Mouse (Mus musculus) heart, embryonic 14.5 days (tissue): Measurements from ENCODE around the gene Tac4. TPM values are rescaled to one million over a fixed set of nuclear protein-coding genes. Genes with fewer than 3 reads are reported as not detected.
A peak's percentile ranks its signal among the peaks of the same experiment; 100 is the strongest.

ENCODE experiments used
- ATAC-seq: fragments of 200-750 bp; cut with Nextera tagmentation; 2 replicates; pipeline ENCODE4 v1.8.0; 2017; ENCODE audit warnings: low read depth, moderate TSS enrichment; ENCODE audit not compliant: insufficient number of reproducible peaks, insufficient read depth, low FRiP score
- H3K27ac ChIP-seq, 2 experiments: fragments of 200-500 bp in 1 of 2; fragments of 300-500 bp in 1 of 2; sonication (generic) in 1 of 2; replicated peaks in 1 of 2; 2 replicates each; pipeline ENCODE4 v1.5.1; 2012 to 2014; ENCODE audit warnings: low read depth in 2 of 2, low read length in 2 of 2, control low read depth in 1 of 2, mild to moderate bottlenecking in 1 of 2, mixed read lengths in 1 of 2; ENCODE audit not compliant: control insufficient read depth in 1 of 2, insufficient read depth in 1 of 2
- H3K27me3 ChIP-seq: fragments of 300-500 bp; sonication (generic); 2 replicates; pipeline ENCODE4 v1.6.1; 2014; ENCODE audit warnings: mild to moderate bottlenecking, low read length, control low read depth; ENCODE audit not compliant: control insufficient read depth, insufficient read depth
- H3K36me3 ChIP-seq: fragments of 300-500 bp; sonication (generic); 2 replicates; pipeline ENCODE4 v1.6.1; 2014; ENCODE audit warnings: mild to moderate bottlenecking, control low read depth, low read length, mixed read lengths; ENCODE audit not compliant: control insufficient read depth, insufficient read depth
- H3K4me1 ChIP-seq, 2 experiments: fragments of 200-500 bp in 1 of 2; fragments of 300-500 bp in 1 of 2; sonication (generic) in 1 of 2; 2 replicates each; pipeline ENCODE4 v1.6.1; 2012 to 2014; ENCODE audit warnings: low read length in 2 of 2, control low read depth in 1 of 2, mixed read lengths in 1 of 2; ENCODE audit not compliant: control insufficient read depth in 2 of 2, insufficient read depth in 2 of 2
- H3K4me2 ChIP-seq: fragments of 300-500 bp; sonication (generic); 2 replicates; pipeline ENCODE4 v1.6.1; 2014; ENCODE audit warnings: mild to moderate bottlenecking, low read length
- H3K4me3 ChIP-seq, 2 experiments: fragments of 200-500 bp in 1 of 2; fragments of 300-500 bp in 1 of 2; sonication (generic) in 1 of 2; 2 replicates each; pipeline ENCODE4 v1.5.1; 2012 to 2014; ENCODE audit warnings: low read length in 2 of 2, mild to moderate bottlenecking in 2 of 2, control low read depth in 1 of 2, low read depth in 1 of 2, moderate library complexity in 1 of 2; ENCODE audit not compliant: control insufficient read depth in 1 of 2, insufficient read depth in 1 of 2
- H3K9ac ChIP-seq: fragments of 300-500 bp; sonication (generic); 2 replicates; pipeline ENCODE4 v1.6.1; 2014; ENCODE audit warnings: mild to moderate bottlenecking, low read length
- H3K9me3 ChIP-seq: fragments of 300-500 bp; sonication (generic); 2 replicates; pipeline ENCODE4 v1.6.1; 2016; ENCODE audit warnings: low read length, control low read depth; ENCODE audit not compliant: control insufficient read depth
- WGBS: fragments of 180-500 bp; shearing (Covaris S2); extraction: QIAGEN DNeasy Blood & Tissue Kit; methylation state at CpG from one replicate; pipeline ENCODE4 v1.1.7; 2014; 5-methylcytosine and 5-hydroxymethylcytosine counted together
- polyA plus RNA-seq: library from polyadenylated mRNA; unstranded; fragments of >200 nt; fragmentation: Nextera tagmentation; extraction: Ambion mirVana; gene quantifications from 2 replicates; pipeline ENCODE4 v1.2.1, GENCODE M21; 2014

The Tac4 gene
- polyA plus RNA-seq, 1 experiment from 2014 or later = not detected

DNA sequence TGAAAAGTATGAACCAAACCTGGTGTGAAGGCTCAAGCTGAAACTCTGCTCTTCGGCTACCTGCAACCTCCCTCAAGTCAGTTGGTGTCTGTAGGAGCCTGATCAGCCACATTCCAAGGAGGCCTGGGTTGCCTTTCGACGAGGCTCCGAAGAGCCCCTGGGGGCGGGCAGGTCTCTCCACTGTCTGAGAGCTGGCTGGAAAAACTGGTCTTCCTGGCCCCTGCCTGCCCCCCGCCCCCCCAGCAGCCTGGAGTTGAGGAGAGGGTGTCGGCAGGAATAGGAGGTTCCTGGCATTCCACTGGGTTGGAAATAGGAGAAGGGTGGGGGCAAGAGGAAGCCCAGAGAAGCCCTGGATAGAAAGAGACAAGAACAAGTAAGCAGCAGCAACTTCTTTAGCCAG, 35.9 kb upstream of the Tac4 start:
- ATAC-seq = no peak
- Histone ChIP-seq H3K27ac (no peak overlapping the region), H3K36me3 (no peaks in the 10 kb centered on the region), H3K4me2 (no peak overlapping the region), H3K27me3 (peaks cover 48% of the 10 kb centered on the region), H3K4me3 (no peak overlapping the region), H3K4me1 (peaks cover 0 to 8% of the 10 kb centered on the region in 2 experiments; a peak in 3 of 4 replicates), H3K9me3 (no peaks in the 10 kb centered on the region), H3K9ac (no peak overlapping the region)
- 12% methylated on average over 7 of the region's 7 CpGs for WGBS

DNA sequence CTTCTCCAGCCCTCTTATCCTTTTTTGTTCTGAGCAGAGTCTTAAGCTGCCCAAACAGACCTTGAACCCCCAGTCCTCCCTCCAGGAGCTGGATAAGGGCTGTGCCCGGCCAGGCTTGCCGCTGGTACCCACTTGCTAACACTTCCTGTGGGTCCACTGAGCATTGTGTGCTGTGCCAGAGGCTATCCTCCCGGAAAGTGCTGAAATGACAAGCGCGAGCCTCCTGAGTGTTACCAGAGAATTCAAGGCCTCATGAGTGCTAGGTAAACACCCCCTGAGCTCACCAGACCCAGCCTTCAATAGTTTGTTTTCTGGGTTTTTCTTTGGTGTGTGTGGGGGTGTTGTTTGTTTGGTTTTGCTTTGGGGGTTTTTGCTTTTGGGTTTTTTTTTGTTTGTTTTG, 33.9 kb upstream of the Tac4 start:
- no peak for ATAC-seq
- peaks cover 34% of the 10 kb centered on the region for H3K27me3 ChIP-seq
- H3K9me3 ChIP-seq = no peaks in the 10 kb centered on the region
- WGBS = 27% methylated on average over 5 of the region's 5 CpGs
- H3K4me2 ChIP-seq = no peak overlapping the region
- H3K4me3 ChIP-seq = no peak overlapping the region
- no peak overlapping the region for H3K27ac ChIP-seq
- H3K36me3 ChIP-seq = no peaks in the 10 kb centered on the region
- no peak overlapping the region for H3K9ac ChIP-seq
- peaks cover 4 to 12% of the 10 kb centered on the region in 2 experiments; a peak in 3 of 4 replicates for H3K4me1 ChIP-seq

DNA sequence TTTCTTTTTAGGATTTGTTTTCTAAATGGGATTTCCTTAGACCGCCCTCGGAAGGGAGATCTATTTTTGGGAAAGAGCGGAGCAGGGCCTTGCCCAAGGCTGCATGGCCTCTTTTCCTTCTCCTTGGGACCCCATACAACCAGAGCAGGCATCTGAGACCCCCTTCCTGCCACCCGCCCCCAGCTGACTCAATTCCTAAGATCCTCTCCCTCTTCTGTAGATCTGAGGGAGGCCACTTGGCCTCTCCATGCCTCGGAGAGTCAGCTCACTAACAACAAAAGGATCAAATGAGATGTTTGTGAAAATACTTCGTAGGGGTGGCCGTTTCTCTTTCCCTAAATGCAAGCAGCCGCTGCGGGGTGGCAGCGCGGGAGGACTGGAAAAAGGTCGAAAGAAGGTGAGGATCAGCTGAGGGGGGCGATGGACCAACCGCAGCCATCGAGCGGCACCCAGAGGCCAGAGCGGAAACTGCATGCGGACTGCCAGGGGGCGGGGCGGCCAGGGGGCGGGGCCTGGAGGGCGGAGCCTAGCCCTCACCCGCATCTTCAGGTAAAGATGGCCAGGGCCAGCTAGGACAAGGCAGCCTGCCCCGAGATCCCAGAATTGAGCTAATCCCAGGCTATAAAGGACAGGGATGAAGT, 29.5 kb upstream of the Tac4 start:
- peaks cover 5% of the 10 kb centered on the region for H3K27me3 ChIP-seq
- H3K4me3 ChIP-seq = no peak overlapping the region; a peak in 2 of 4 replicates
- ATAC-seq = no peak
- no peak overlapping the region for H3K27ac ChIP-seq
- peak overlapping the region; percentile 61 for H3K4me2 ChIP-seq
- 9% methylated on average over 24 of the region's 24 CpGs for WGBS
- H3K9ac ChIP-seq = 0 out of 2 replicates have a peak overlapping the region, but pooled peaks have one; percentile 27
- H3K9me3 ChIP-seq = no peaks in the 10 kb centered on the region
- H3K36me3 ChIP-seq = no peaks in the 10 kb centered on the region
- H3K4me1 ChIP-seq = peaks cover 4% of the 10 kb centered on the region in 2 experiments; a peak in 3 of 4 replicates

DNA sequence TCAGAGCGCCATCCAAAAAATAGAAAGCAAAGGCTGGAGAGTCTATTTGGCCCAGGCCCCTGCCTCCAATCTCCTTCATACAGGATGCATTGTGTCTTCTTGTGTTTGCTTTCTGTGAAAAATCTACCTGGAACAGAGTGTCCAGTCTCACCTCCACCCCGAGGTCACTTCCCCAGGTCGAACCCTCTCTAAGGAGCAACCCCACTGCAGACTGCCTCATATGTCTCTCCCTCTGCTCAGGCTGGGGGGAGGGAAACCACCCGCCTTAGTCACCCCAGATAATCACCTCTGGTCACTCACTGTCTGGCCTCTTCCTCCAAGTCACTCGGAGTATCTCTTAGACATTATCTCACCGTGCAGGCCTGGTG, 29.0 kb upstream of the Tac4 start:
- 19% methylated on average over 6 of the region's 6 CpGs for whole genome bisulfite sequencing
- Histone ChIP-seq H3K36me3 (no peaks in the 10 kb centered on the region), H3K27ac (no peak overlapping the region), H3K27me3 (peaks cover 5% of the 10 kb centered on the region), H3K4me1 (peaks cover 4% of the 10 kb centered on the region in 2 experiments; a peak in 3 of 4 replicates), H3K9me3 (no peaks in the 10 kb centered on the region), H3K4me2 (peak overlapping the region; percentile 61), H3K4me3 (no peak overlapping the region), H3K9ac (no peak overlapping the region)
- ATAC-seq = no peak

DNA sequence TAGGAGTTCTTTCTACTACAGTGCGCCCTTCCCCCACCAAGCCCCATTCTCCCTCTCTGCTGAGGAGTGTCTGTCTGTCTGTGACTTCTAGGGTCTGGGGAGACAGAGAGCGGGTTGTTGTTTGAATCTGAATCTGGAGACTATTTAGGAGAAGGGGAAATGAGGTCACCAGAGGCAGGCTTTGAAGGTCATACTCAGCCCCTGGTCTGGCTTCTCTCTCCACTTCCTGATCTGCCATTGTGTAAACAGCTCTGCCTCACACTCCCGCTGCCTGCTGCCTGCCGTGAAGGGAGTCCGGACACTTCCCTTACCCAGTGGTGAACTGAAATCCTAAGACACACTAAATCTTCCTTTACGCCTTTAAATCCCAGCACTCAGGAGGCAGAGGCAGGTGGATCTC, 22.9 kb upstream of the Tac4 start:
- Histone ChIP-seq H3K27me3 (no peaks in the 10 kb centered on the region; the same call in 1 of the 2 replicates), H3K9me3 (no peaks in the 10 kb centered on the region), H3K9ac (no peak overlapping the region), H3K36me3 (no peaks in the 10 kb centered on the region), H3K4me3 (no peak overlapping the region), H3K27ac (no peak overlapping the region), H3K4me2 (no peak overlapping the region), H3K4me1 (0 out of 4 replicates have a peak, but pooled peaks cover 0 to 2% of the 10 kb centered on the region in 2 experiments)
- WGBS = 54% methylated on average over 6 of the region's 6 CpGs
- ATAC-seq = no peak

- Histone ChIP-seq H3K9me3 (no peaks in the 10 kb centered on the region), H3K4me2 (no peak overlapping the region), H3K4me1 (0 out of 4 replicates have a peak, but pooled peaks cover 0 to 2% of the 10 kb centered on the region in 2 experiments), H3K27me3 (no peaks in the 10 kb centered on the region; the same call in 1 of the 2 replicates), H3K27ac (no peak overlapping the region), H3K36me3 (no peaks in the 10 kb centered on the region), H3K9ac (no peak overlapping the region), H3K4me3 (no peak overlapping the region)
- no peak for ATAC-seq
- 61% methylated on average over 6 of the region's 6 CpGs for WGBS
Observed at GRCm38 (mm10) chr11:95242653-95243052, 18.7 kb upstream of the Tac4 start.

- Histone ChIP-seq H3K4me3 (no peak overlapping the region), H3K27me3 (no peaks in the 10 kb centered on the region; the same call in 1 of the 2 replicates), H3K4me1 (peaks cover 6% of the 10 kb centered on the region in 2 experiments), H3K36me3 (no peaks in the 10 kb centered on the region), H3K9me3 (no peaks in the 10 kb centered on the region), H3K27ac (no peak overlapping the region), H3K4me2 (no peak overlapping the region), H3K9ac (no peak overlapping the region)
- ATAC-seq = no peak
- 66% methylated on average over 7 of the region's 7 CpGs for WGBS
Observed at GRCm38 (mm10) chr11:95245456-95245855, 15.9 kb upstream of the Tac4 start.

DNA sequence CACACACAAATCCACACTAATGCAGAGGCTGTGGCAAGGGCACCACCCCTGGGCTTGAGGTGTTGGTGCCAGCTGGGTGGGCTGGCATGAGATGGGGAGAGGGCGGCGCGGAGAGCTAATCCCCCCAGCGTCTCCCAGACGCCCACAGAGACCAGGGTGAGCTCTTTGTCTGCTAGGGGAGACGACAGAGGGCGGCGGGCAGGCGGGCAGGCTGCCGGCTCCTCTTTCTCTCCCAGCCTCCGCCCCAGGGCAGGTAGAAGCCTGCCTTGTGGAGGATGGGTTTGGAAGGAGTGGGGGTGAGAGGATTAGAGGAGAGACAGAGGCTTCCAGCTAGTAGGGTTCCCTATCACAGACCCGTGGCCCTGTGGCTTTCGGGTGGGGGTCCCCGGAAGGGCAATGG, 14.3 kb upstream of the Tac4 start:
- Histone ChIP-seq H3K4me3 (no peak overlapping the region), H3K9me3 (no peaks in the 10 kb centered on the region), H3K4me1 (peaks cover 8 to 9% of the 10 kb centered on the region in 2 experiments), H3K4me2 (no peak overlapping the region), H3K27me3 (no peaks in the 10 kb centered on the region; the same call in 1 of the 2 replicates), H3K27ac (no peak overlapping the region), H3K36me3 (no peaks in the 10 kb centered on the region), H3K9ac (no peak overlapping the region)
- ATAC-seq = no peak
- WGBS = 60% methylated on average over 14 of the region's 14 CpGs
